Mouse (Mus musculus) cerebellum, adult 9-11 months (tissue): Measurements from ENCODE around the gene Kif2c.

Experiments used
- DNase-seq: peaks from one replicate; pipeline ENCODE4 v3.0.0; 2022

Kif2c gene

DNA sequence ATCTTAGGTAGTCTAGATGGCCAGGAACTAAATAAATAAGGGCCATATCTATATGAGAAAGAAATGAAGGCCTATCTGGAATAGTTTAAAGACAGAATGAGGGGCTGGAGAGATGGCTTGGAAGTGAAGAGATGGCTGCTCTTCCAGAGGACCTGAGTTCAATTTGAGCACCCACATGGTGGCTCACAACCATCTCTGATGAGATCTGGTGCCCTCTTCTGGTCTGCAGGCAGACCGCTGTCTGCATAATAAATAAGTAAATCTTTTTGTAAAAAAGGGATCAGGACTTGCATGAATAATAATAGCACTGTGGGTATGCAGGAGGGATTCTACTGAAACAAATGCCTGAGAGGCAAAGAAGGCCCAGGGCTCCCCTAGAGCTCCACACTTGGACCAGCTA lies 69.2 kb downstream of the Kif2c start:
- DNase-seq, result no peak

GRCm38 (mm10) chr4:117110985-117111384 lies 71.5 kb downstream of the Kif2c start:
- DNase-seq, result no peak

GRCm38 (mm10) chr4:117110249-117110648 lies 72.2 kb downstream of the Kif2c start:
- no peak for DNase-seq
